Mouse (Mus musculus) bone marrow macrophage, adult 2 months (primary cell): ENCODE measurements at regions not wholly inside any gene's neighbourhood (a gene's known extent, or its start where the extent isn't known, plus 50 kb on each side); places are given as distances from the start of the nearest gene placed in this dataset.

Experiments used
- H3K27ac ChIP-seq: 2 replicates; pipeline ENCODE4 v1.5.1; 2012; ENCODE audit warnings: low read depth, low read length; ENCODE audit not compliant: insufficient read depth
- H3K4me1 ChIP-seq: 2 replicates; pipeline ENCODE4 v1.6.1; 2012; ENCODE audit warnings: low read length; ENCODE audit not compliant: control insufficient read depth, insufficient read depth
- H3K4me3 ChIP-seq: 2 replicates; pipeline ENCODE4 v1.5.1; 2012; ENCODE audit warnings: mild to moderate bottlenecking, low read length, moderate library complexity; ENCODE audit not compliant: insufficient read depth
- CTCF ChIP-seq: IDR thresholded peaks from 2 replicates; pipeline ENCODE4 v1.5.1; 2012; ENCODE audit warnings: low read depth, mild to moderate bottlenecking, low read length, moderate library complexity
- POLR2A ChIP-seq: IDR thresholded peaks from 2 replicates; pipeline ENCODE4 v1.6.1; 2012; ENCODE audit warnings: mild to moderate bottlenecking, low read depth, low read length, borderline replicate concordance

- no peak overlapping the region for H3K4me3 ChIP-seq
- no peaks in the 10 kb centered on the region for H3K4me1 ChIP-seq
- H3K27ac ChIP-seq, result no peak overlapping the region
- TF ChIP-seq CTCF (no peak), POLR2A (no peak)
These were observed 51.2 kb upstream of the Tln2 start for GRCm38 (mm10) chr9:67610696-67611095.

DNA sequence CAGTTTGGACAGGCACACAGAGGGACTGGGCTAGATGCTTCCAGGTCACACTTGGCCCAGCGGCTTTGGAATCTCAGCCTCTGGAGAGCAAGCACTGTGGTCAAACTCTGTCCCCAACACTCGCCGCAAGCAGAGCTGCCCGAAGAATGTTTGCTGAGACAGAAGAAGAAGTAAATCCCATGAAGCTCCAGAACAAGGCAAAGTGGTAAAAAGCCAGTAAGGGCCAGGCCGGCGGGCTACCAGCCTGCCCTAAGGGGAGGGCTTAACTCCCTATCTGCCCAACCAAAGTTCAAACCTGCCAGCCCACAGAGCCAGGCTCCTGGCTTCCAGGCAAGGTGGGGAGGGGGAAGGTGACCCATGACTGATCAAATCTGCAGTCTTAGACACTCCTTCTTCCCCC, 52.2 kb upstream of the Tln2 start:
- Histone ChIP-seq H3K27ac (no peak overlapping the region), H3K4me3 (no peak overlapping the region), H3K4me1 (no peaks in the 10 kb centered on the region)
- no peak for TF ChIP-seq CTCF
- TF ChIP-seq POLR2A, result no peak

- TF ChIP-seq POLR2A, result no peak
- TF ChIP-seq CTCF, result no peak
These were observed 52.6 kb upstream of the Tln2 start for GRCm38 (mm10) chr9:67612101-67612500.

DNA sequence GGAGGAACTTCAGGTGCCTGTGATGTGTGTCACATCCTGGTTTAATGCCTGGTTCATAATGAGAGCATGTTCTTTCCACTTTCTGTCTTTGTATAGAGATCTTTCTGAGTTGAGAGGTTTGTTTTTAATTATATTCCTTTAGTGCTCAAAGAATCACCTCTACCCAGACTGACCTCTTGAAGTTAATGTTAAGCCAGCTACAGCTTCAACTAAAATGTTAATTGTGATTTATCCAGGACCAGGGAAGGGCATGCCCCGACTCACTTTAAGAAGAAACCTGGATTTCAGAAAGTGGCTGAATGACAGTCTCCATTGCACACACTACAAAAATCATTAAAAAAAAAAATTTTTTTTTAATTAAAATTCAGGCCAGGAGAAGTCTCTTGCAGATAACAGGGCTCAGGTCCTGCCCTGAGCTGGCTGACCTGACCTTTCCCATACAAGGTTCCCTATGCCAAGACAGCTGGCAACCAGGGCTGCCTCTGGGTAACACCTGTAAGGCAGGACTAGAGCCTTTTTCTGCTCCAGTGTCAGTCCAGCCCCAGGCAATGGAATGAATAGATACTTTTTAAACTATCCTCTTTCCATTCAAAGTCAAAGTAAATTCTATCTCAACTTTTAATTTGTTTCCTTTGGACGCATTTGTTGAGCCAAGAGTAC, 54.7 kb upstream of the Tln2 start:
- H3K27ac ChIP-seq, result no peak overlapping the region
- H3K4me3 ChIP-seq, result no peak overlapping the region
- H3K4me1 ChIP-seq, result no peaks in the 10 kb centered on the region
- no peak for TF ChIP-seq POLR2A

More at GRCm38 (mm10) chr9:67612101-67612500, 52.6 kb upstream of the Tln2 start:
- Histone ChIP-seq H3K27ac (no peak overlapping the region), H3K4me3 (no peak overlapping the region), H3K4me1 (no peaks in the 10 kb centered on the region)

- no peak for TF ChIP-seq CTCF
- TF ChIP-seq POLR2A, result no peak
- H3K4me1 ChIP-seq, result no peaks in the 10 kb centered on the region
- no peak overlapping the region for H3K27ac ChIP-seq
- H3K4me3 ChIP-seq, result no peak overlapping the region
These were observed 56.7 kb upstream of the Tln2 start for GRCm38 (mm10) chr9:67616207-67616606.

DNA sequence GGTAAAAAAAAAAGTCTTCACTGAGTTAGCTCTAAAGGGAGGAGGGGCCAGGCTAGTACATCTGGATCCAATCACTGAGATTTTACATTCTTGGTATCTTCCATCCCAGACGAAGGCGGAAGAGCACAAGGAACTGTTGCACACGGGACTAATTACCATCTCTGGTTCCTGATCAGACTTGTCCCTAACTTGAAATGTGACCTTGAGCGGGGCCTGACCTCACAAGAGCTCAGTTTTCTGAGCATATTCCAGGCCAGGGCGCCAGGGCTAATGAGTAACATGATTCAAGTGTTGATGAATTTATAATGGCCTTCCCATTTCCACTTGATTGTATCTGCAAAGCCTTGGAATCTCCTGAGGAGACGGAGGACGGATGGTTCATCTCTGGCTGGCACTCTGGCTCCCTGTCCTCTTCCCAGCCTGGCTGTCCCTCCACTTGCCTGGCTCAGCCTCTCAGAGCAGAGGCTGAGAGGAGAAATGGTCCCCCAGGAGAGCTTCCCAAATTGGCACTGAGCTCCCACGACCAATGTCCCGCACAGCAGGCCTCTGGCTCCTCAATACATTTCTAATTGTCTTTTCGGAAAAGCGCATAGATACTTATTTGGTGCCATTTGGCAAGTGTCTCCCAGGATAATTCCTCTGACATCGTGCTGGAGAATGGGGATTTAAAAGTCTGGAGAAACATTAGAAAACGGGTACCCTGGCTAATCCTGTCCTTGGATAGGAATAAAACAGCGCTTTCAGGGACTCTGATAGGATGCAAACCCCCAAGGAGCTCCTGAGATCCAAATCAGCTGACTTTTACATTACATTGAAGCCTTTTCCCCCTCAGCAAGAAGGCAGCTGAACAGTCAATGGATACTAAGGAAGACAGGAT, 58.1 kb upstream of the Tln2 start:
- no peak overlapping the region for H3K27ac ChIP-seq
- no peaks in the 10 kb centered on the region for H3K4me1 ChIP-seq
- H3K4me3 ChIP-seq, result no peak overlapping the region
- TF ChIP-seq CTCF (no peak), POLR2A (no peak)

DNA sequence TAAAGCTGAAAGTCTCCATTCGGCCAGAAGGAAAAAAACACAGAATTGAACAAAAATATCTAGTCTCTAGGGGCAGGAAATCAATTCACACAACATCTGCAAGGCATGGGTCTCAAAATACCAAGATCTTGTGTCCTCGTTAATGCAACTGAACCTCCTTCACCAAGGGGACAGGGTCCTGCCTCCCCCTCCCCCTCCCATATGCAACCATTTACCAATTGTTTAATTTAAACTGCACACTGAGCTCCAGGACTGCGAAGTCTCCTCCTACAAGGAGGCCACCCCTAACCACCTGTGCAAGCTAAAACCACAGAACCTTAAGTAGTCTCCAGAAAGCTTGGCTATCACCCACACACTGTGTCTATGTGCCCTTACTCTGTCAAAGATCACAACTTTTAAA, 61.4 kb upstream of the Tln2 start:
- Histone ChIP-seq H3K27ac (no peak overlapping the region), H3K4me3 (no peak overlapping the region), H3K4me1 (no peaks in the 10 kb centered on the region)
- TF ChIP-seq POLR2A (no peak), CTCF (no peak)

GRCm38 (mm10) chr9:67627196-67627595, 67.7 kb upstream of the Tln2 start:
- H3K4me1 ChIP-seq, result peaks cover 4% of the 10 kb centered on the region; the same call in 1 of the 2 replicates
- no peak for TF ChIP-seq CTCF
- no peak for TF ChIP-seq POLR2A
- no peak overlapping the region for H3K27ac ChIP-seq
- H3K4me3 ChIP-seq, result no peak overlapping the region

GRCm38 (mm10) chr9:67629624-67630023, 70.1 kb upstream of the Tln2 start:
- TF ChIP-seq CTCF, result no peak
- no peak for TF ChIP-seq POLR2A
- H3K4me3 ChIP-seq, result no peak overlapping the region
- H3K27ac ChIP-seq, result no peak overlapping the region
- H3K4me1 ChIP-seq, result peaks cover 4% of the 10 kb centered on the region; the same call in 1 of the 2 replicates

GRCm38 (mm10) chr9:67630173-67630572, 70.7 kb upstream of the Tln2 start:
- peaks cover 4% of the 10 kb centered on the region; the same call in 1 of the 2 replicates for H3K4me1 ChIP-seq
- no peak overlapping the region for H3K27ac ChIP-seq
- H3K4me3 ChIP-seq, result no peak overlapping the region
- TF ChIP-seq CTCF (no peak), POLR2A (no peak)
